Mouse (Mus musculus): ENCODE measurements at regions not wholly inside any gene's neighbourhood (a gene's known extent, or its start where the extent isn't known, plus 50 kb on each side); places are given as distances from the start of the nearest gene placed in this dataset.

GRCm38 (mm10) chr9:41745979-41746647 lies 378.0 kb downstream of the Sorl1 start:
- H3ac ChIP-seq (ENCODE audit: control insufficient read depth, insufficient read length, low read depth) = no peak overlapping the region
- H3K4me3 ChIP-seq (ENCODE audit: insufficient read depth, poor library complexity, severe bottlenecking) = no peak overlapping the region
- H3K79me2 ChIP-seq (ENCODE audit: control insufficient read depth, insufficient read depth) = no peaks in the 10 kb centered on the region
- H3K27me3 ChIP-seq (ENCODE audit: control insufficient read depth, insufficient read depth, insufficient read length) = no peaks in the 10 kb centered on the region
- H3K79me3 ChIP-seq (ENCODE audit: low read depth) = no peaks in the 10 kb centered on the region
- TF ChIP-seq MYOG (IDR thresholded peaks at IDR 0.05; ENCODE audit: control insufficient read depth, extremely low read depth, insufficient read length) (no peak), USF1 (IDR thresholded peaks at IDR 0.05; ENCODE audit: low read depth) (no peak), MYOD1 (IDR thresholded peaks at IDR 0.05; ENCODE audit: control insufficient read depth, insufficient read length, low read depth) (no peak), CTCF (IDR thresholded peaks at IDR 0.05; ENCODE audit: control insufficient read depth, insufficient read depth, insufficient read length) (no peak), FOSL1 (IDR thresholded peaks at IDR 0.05; ENCODE audit: insufficient read depth, low read length, poor library complexity, severe bottlenecking) (no peak), MAX (IDR thresholded peaks at IDR 0.05) (no peak), CEBPB (IDR thresholded peaks at IDR 0.05; ENCODE audit: low read depth) (no peak)
- H3K36me3 ChIP-seq (ENCODE audit: control insufficient read depth, insufficient read depth) = no peaks in the 10 kb centered on the region

GRCm38 (mm10) chr9:41741500-41741899 lies 382.6 kb downstream of the Sorl1 start:
- no peaks in the 10 kb centered on the region for H3K27me3 ChIP-seq (ENCODE audit: control insufficient read depth, insufficient read depth, insufficient read length)
- H3K4me3 ChIP-seq (ENCODE audit: insufficient read depth, poor library complexity, severe bottlenecking) = no peak overlapping the region
- TF ChIP-seq FOSL1 (IDR thresholded peaks at IDR 0.05; ENCODE audit: insufficient read depth, low read length, poor library complexity, severe bottlenecking) (no peak), MYOG (IDR thresholded peaks at IDR 0.05; ENCODE audit: control insufficient read depth, extremely low read depth, insufficient read length) (no peak), CEBPB (IDR thresholded peaks at IDR 0.05; ENCODE audit: low read depth) (no peak), MYOD1 (IDR thresholded peaks at IDR 0.05; ENCODE audit: control insufficient read depth, insufficient read length, low read depth) (no peak), MAX (IDR thresholded peaks at IDR 0.05) (no peak), CTCF (IDR thresholded peaks at IDR 0.05; ENCODE audit: control insufficient read depth, insufficient read depth, insufficient read length) (no peak), USF1 (IDR thresholded peaks at IDR 0.05; ENCODE audit: low read depth) (no peak)
- no peaks in the 10 kb centered on the region for H3K79me3 ChIP-seq (ENCODE audit: low read depth)
- H3ac ChIP-seq (ENCODE audit: control insufficient read depth, insufficient read length, low read depth) = no peak overlapping the region
- no peaks in the 10 kb centered on the region for H3K36me3 ChIP-seq (ENCODE audit: control insufficient read depth, insufficient read depth)
- H3K79me2 ChIP-seq (ENCODE audit: control insufficient read depth, insufficient read depth) = no peaks in the 10 kb centered on the region

DNA sequence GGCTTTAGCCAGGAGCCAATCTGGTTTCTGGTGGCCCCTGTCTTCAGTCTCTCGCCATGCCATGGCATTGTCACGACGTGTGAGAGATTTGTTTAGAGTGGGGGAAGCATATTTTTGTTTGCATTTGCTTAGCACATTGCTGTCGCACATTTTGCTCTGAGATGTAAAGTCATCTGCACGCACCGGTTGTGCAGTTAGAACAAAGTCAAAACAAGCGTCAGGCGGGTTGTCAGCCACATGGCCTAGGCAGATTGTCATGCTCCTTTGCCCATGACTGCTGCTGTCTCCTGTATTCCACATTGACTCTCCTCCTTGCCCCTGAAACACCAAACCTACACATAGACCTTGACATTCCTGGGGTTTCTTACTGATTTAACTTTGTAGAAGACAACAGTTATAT lies 383.6 kb downstream of the Sorl1 start:
- no peaks in the 10 kb centered on the region for H3K79me2 ChIP-seq (ENCODE audit: control insufficient read depth, insufficient read depth)
- H3K4me3 ChIP-seq (ENCODE audit: insufficient read depth, poor library complexity, severe bottlenecking) = no peak overlapping the region
- no peaks in the 10 kb centered on the region for H3K27me3 ChIP-seq (ENCODE audit: control insufficient read depth, insufficient read depth, insufficient read length)
- no peak for TF ChIP-seq MYOG (IDR thresholded peaks at IDR 0.05; ENCODE audit: control insufficient read depth, extremely low read depth, insufficient read length)
- TF ChIP-seq MYOD1 (IDR thresholded peaks at IDR 0.05; ENCODE audit: control insufficient read depth, insufficient read length, low read depth) = no peak
- TF ChIP-seq MAX (IDR thresholded peaks at IDR 0.05) = no peak
- no peak for TF ChIP-seq CEBPB (IDR thresholded peaks at IDR 0.05; ENCODE audit: low read depth)
- TF ChIP-seq CTCF (IDR thresholded peaks at IDR 0.05; ENCODE audit: control insufficient read depth, insufficient read depth, insufficient read length) = no peak
- no peak for TF ChIP-seq FOSL1 (IDR thresholded peaks at IDR 0.05; ENCODE audit: insufficient read depth, low read length, poor library complexity, severe bottlenecking)
- no peak for TF ChIP-seq USF1 (IDR thresholded peaks at IDR 0.05; ENCODE audit: low read depth)
- H3K79me3 ChIP-seq (ENCODE audit: low read depth) = no peaks in the 10 kb centered on the region
- no peak overlapping the region for H3ac ChIP-seq (ENCODE audit: control insufficient read depth, insufficient read length, low read depth)
- no peaks in the 10 kb centered on the region for H3K36me3 ChIP-seq (ENCODE audit: control insufficient read depth, insufficient read depth)

DNA sequence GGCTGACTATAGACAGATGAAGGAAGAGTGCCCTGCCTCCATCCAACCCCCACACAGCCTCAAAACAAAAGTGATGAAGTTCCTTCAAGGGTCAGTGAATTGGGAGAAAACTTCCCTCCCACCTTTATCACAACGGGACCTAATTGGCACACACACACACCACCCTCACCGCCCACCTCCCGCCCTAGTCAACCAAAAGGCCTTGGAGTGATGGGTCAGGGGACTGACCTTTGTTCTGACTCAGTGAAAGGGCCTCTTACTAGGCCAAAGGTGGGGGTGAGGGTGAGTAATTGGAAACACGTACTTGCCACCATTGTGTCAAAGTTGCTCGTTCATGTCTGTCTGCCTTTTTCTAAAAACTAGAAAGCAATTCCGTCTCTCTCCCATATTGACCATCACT lies 386.4 kb downstream of the Sorl1 start:
- H3ac ChIP-seq (ENCODE audit: control insufficient read depth, insufficient read length, low read depth) = no peak overlapping the region
- H3K79me3 ChIP-seq (ENCODE audit: low read depth) = no peaks in the 10 kb centered on the region
- H3K79me2 ChIP-seq (ENCODE audit: control insufficient read depth, insufficient read depth) = no peaks in the 10 kb centered on the region
- H3K36me3 ChIP-seq (ENCODE audit: control insufficient read depth, insufficient read depth) = no peaks in the 10 kb centered on the region
- no peaks in the 10 kb centered on the region for H3K27me3 ChIP-seq (ENCODE audit: control insufficient read depth, insufficient read depth, insufficient read length)
- H3K4me3 ChIP-seq (ENCODE audit: insufficient read depth, poor library complexity, severe bottlenecking) = no peak overlapping the region
- TF ChIP-seq CTCF (IDR thresholded peaks at IDR 0.05; ENCODE audit: control insufficient read depth, insufficient read depth, insufficient read length) = no peak
- no peak for TF ChIP-seq MYOG (IDR thresholded peaks at IDR 0.05; ENCODE audit: control insufficient read depth, extremely low read depth, insufficient read length)
- no peak for TF ChIP-seq MYOD1 (IDR thresholded peaks at IDR 0.05; ENCODE audit: control insufficient read depth, insufficient read length, low read depth)
- TF ChIP-seq CEBPB (IDR thresholded peaks at IDR 0.05; ENCODE audit: low read depth) = no peak
- no peak for TF ChIP-seq USF1 (IDR thresholded peaks at IDR 0.05; ENCODE audit: low read depth)

DNA sequence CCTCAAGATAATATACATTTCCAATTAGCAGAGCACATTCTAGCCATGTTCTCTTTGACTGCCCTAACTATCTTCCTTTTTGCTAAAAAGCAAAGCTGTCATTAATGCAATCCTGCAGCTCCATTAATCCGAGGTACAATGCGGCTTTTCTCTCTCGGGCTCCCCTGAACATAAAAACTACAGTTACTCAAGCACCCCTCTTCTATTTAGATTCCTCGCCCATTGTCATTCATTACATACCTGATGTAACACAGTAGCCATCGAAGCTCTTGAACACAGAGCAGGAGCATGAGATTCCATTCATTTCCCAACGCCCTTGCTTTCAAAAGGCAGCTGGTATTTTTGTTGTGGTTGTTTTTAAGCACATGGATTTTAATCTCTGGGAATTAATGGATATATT lies 387.2 kb downstream of the Sorl1 start:
- H3K79me3 ChIP-seq (ENCODE audit: low read depth) = no peaks in the 10 kb centered on the region
- no peaks in the 10 kb centered on the region for H3K79me2 ChIP-seq (ENCODE audit: control insufficient read depth, insufficient read depth)
- no peak overlapping the region for H3K4me3 ChIP-seq (ENCODE audit: insufficient read depth, poor library complexity, severe bottlenecking)
- no peak for TF ChIP-seq CEBPB (IDR thresholded peaks at IDR 0.05; ENCODE audit: low read depth)
- no peak overlapping the region for H3ac ChIP-seq (ENCODE audit: control insufficient read depth, insufficient read length, low read depth)
- no peaks in the 10 kb centered on the region for H3K36me3 ChIP-seq (ENCODE audit: control insufficient read depth, insufficient read depth)
- no peaks in the 10 kb centered on the region for H3K27me3 ChIP-seq (ENCODE audit: control insufficient read depth, insufficient read depth, insufficient read length)

- Histone ChIP-seq H3K4me3 (ENCODE audit: insufficient read depth, poor library complexity, severe bottlenecking) (no peak overlapping the region), H3K36me3 (ENCODE audit: control insufficient read depth, insufficient read depth) (no peaks in the 10 kb centered on the region), H3K79me2 (ENCODE audit: control insufficient read depth, insufficient read depth) (no peaks in the 10 kb centered on the region), H3K27me3 (ENCODE audit: control insufficient read depth, insufficient read depth, insufficient read length) (no peaks in the 10 kb centered on the region), H3K79me3 (ENCODE audit: low read depth) (no peaks in the 10 kb centered on the region), H3ac (ENCODE audit: control insufficient read depth, insufficient read length, low read depth) (no peak overlapping the region)
- TF ChIP-seq CTCF (IDR thresholded peaks at IDR 0.05; ENCODE audit: control insufficient read depth, insufficient read depth, insufficient read length) (no peak), CEBPB (IDR thresholded peaks at IDR 0.05; ENCODE audit: low read depth) (no peak), MYOD1 (IDR thresholded peaks at IDR 0.05; ENCODE audit: control insufficient read depth, insufficient read length, low read depth) (no peak), MAX (IDR thresholded peaks at IDR 0.05) (no peak), USF1 (IDR thresholded peaks at IDR 0.05; ENCODE audit: low read depth) (no peak), FOSL1 (IDR thresholded peaks at IDR 0.05; ENCODE audit: insufficient read depth, low read length, poor library complexity, severe bottlenecking) (no peak), MYOG (IDR thresholded peaks at IDR 0.05; ENCODE audit: control insufficient read depth, extremely low read depth, insufficient read length) (no peak)
Measured at GRCm38 (mm10) chr9:41736234-41736859, 387.8 kb downstream of the Sorl1 start.

Data from C2C12 (cell line).